In genomic region chr2:104261741-104262067, GRCm38 (mm10) we compare ENCODE assay signal across 26 mouse cellular contexts.
"Had no signal": no experiment of that assay in that cellular context is flagged by ENCODE, and none has a peak within 500 bp of the region (broad histone marks: within the 10 kb centered on the region; RNA-seq: fewer than 3 reads in every experiment).

No protein-coding gene starts in this region.

- H3K27me3 ChIP-seq: hindbrain, embryonic 12.5 days; hindbrain, embryonic 13.5 days; hindbrain, embryonic 15.5 days; intestine, embryonic 15.5 days; kidney, embryonic 15.5 days had no signal

- H3K9me3 ChIP-seq: heart, embryonic 10.5 days; heart, embryonic 12.5 days; heart, embryonic 13.5 days; heart, embryonic 15.5 days; hindbrain, embryonic 10.5 days; hindbrain, embryonic 12.5 days; hindbrain, embryonic 13.5 days; hindbrain, embryonic 15.5 days; intestine, embryonic 15.5 days; kidney, embryonic 15.5 days had no signal

- ATAC-seq: hindbrain, embryonic 16.5 days; hindbrain, postnatal 0 days; inflammation-experienced regulatory T-cells, adult 6 months; intestine, embryonic 15.5 days; intestine, embryonic 16.5 days; intestine, postnatal 0 days had no signal

- H3K4me2 ChIP-seq: heart, embryonic 11.5 days; heart, embryonic 12.5 days; heart, embryonic 13.5 days; heart, embryonic 15.5 days; hindbrain, embryonic 12.5 days; hindbrain, embryonic 13.5 days; hindbrain, embryonic 14.5 days; hindbrain, embryonic 15.5 days; intestine, embryonic 15.5 days; kidney, embryonic 15.5 days had no signal

- DNase-seq: heart, postnatal 36 days; heart, postnatal 4 days; kidney, adult 11 months; kidney, adult 18-20 months; kidney, adult 8-10 months; layer of hippocampus, adult 9-11 months; layer of hippocampus, postnatal 36 days had no signal

- H3K9ac ChIP-seq: heart, embryonic 12.5 days; heart, embryonic 13.5 days; heart, embryonic 15.5 days; hindbrain, embryonic 12.5 days; hindbrain, embryonic 13.5 days; hindbrain, embryonic 14.5 days; hindbrain, embryonic 15.5 days; intestine, embryonic 15.5 days; kidney, embryonic 15.5 days had no signal

- H3K4me3 ChIP-seq: heart, embryonic 10.5 days; heart, embryonic 12.5 days; heart, embryonic 13.5 days; heart, embryonic 15.5 days; hindbrain, embryonic 10.5 days; hindbrain, embryonic 12.5 days; hindbrain, embryonic 13.5 days; hindbrain, embryonic 15.5 days; intestine, embryonic 15.5 days; kidney, embryonic 15.5 days; layer of hippocampus, adult 2 months had no signal

- H3K4me1 ChIP-seq: heart, embryonic 10.5 days; heart, embryonic 13.5 days; heart, embryonic 15.5 days; hindbrain, embryonic 12.5 days; hindbrain, embryonic 15.5 days; intestine, embryonic 15.5 days; kidney, embryonic 15.5 days had no signal

- H3K36me3 ChIP-seq: heart, embryonic 10.5 days; heart, embryonic 12.5 days; heart, embryonic 13.5 days; heart, embryonic 15.5 days; hindbrain, embryonic 10.5 days; hindbrain, embryonic 12.5 days; hindbrain, embryonic 13.5 days; hindbrain, embryonic 15.5 days; intestine, embryonic 15.5 days; kidney, embryonic 15.5 days had no signal

- H3K27ac ChIP-seq: heart, embryonic 10.5 days; heart, embryonic 13.5 days; heart, embryonic 15.5 days; hindbrain, embryonic 10.5 days; hindbrain, embryonic 12.5 days; hindbrain, embryonic 13.5 days; hindbrain, embryonic 14.5 days; hindbrain, embryonic 15.5 days; hindbrain, postnatal 0 days; intestine, embryonic 15.5 days; kidney, embryonic 15.5 days; kidney, postnatal 0 days had no signal
